Mouse (Mus musculus) layer of hippocampus, adult 18-20 months (tissue): ENCODE results near the gene Zfp523. TPM values are rescaled to one million over a fixed set of nuclear protein-coding genes. Genes with fewer than 3 reads are reported as not detected.

Experiments used
- DNase-seq, 2 experiments: peaks; one replicate each; pipeline ENCODE4 v3.0.0; 2022; ENCODE audit warnings: low spot score in 2 of 2
- total RNA-seq, 2 experiments: library from RNA; stranded (reverse); gene quantifications; 2 replicates each; pipeline ENCODE4 v1.2.3; 2021

Gene Zfp523
- total RNA-seq, 2 experiments from 2014 or later, result 107 to 109 TPM

- no peak for DNase-seq
Measured at GRCm38 (mm10) chr17:28154970-28155369, 22.0 kb upstream of the Zfp523 start.

DNA sequence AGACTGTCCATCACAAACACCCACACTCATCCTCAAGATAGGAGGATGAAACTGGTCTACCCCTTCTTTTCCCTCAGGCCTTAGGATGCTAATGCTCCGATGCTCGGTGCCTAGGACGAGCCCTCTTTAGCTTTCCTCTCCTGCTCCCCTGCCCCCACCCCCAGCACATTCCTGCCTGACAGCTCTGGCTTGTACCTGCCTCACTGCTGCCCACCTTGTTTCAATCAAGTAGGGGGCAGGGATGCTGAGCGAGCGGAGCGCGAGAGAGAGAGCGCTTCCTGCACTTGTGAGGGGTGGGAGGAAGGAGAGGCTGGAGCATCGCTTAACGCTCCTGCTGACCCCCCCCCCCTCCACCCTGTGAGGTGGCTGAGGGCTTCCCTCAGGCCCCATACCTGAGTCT lies 16.6 kb upstream of the Zfp523 start:
- DNase-seq, result no peak

DNA sequence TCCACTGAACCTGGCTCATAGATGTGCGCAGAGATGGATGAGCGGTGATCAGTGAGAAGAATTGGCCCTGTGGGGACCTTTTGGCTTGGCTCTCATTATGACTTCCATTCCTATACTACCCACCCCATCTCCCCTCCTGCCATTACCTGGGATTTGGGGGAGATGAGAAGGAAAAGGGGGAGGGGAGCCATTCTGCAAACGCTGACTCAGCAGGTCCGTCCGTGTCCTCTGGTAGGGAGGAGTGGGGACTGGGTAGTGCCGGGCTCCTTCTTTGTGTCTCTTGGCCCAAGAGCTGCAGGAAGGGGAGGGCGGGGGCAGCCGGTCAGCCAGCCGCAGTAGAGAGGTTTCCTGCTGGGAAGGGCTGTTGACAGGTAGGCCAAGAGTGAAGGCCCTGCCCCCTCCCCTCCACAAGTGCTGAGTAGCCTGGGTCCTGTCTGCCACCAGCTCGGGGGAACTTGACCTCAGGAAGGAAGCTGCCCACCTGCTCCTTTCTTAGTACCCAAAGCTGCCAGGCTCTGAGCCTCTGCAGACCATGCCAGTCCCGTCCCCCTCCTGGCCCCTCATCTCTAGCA lies 15.5 kb upstream of the Zfp523 start:
- DNase-seq, result no peak

GRCm38 (mm10) chr17:28163666-28164065 lies 13.3 kb upstream of the Zfp523 start:
- DNase-seq, result peak; percentile 67 to 78

- peak in 1 of 2 experiments; percentile 68 for DNase-seq
Measured at GRCm38 (mm10) chr17:28170460-28171305, 6.2 kb upstream of the Zfp523 start.

DNA sequence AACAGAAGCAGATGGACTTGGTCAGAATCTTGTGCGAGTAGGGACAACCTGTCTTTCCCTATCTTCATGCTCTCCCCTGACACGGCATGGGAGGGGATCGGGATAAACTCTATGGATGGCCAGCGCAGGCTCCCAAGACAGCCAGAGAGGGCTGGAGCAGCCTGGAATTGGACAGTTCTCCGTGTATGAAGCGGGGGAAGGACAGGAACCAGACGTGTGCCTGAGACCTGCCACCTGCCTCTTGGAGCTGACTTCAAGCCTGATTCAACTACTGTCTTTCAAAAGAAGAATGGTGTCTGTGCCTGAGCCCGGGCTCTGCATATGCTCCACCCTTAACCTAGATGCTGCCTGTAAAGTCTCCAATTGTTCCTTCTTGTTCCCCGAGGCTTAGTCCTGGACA lies 4.2 kb upstream of the Zfp523 start:
- DNase-seq, result no peak

DNA sequence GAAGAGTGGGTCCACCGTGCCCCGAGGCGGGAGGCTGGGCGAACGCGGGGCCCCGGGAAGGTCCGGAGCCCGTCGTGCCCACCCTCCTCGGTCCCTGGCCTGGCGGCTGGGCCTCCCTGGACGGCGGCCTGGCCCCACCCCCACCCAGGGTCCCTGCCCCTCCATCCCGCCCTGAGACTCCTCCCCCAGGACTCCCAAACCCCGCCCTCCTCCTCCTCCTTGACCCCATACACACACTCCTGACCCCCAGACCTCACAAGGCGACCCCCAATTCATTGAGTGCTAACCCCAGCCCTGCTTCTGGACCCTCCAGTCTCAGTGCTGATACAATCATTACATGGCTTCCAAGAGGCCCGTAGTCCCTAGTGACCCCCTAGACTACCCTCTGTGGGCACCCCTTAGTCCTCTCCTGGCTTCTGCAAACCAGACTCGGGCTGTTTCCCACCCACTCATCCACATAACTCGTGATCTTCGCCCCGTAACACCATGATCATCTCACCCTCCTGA lies 664 bp downstream of the Zfp523 start:
- no peak for DNase-seq

DNA sequence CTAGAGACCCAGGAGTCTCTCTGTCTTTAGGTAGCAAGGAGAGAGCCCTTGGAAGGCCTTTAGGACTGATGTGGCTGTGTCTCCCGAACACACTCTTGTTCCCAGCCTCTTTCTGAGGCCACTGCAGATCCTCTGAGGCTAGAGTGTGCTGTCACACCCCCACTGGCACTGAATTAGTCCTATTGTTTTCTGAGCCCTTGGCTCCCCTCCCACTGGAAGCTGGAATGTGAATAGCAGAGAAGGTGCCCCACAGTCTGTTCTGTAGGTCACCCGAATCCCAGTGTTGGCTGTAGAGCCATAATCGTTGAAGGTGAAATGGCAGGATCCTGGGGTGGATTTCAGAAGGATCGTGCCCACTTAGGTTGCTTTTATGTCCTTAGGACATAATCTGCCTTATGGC lies 3.4 kb downstream of the Zfp523 start:
- DNase-seq, result no peak

DNA sequence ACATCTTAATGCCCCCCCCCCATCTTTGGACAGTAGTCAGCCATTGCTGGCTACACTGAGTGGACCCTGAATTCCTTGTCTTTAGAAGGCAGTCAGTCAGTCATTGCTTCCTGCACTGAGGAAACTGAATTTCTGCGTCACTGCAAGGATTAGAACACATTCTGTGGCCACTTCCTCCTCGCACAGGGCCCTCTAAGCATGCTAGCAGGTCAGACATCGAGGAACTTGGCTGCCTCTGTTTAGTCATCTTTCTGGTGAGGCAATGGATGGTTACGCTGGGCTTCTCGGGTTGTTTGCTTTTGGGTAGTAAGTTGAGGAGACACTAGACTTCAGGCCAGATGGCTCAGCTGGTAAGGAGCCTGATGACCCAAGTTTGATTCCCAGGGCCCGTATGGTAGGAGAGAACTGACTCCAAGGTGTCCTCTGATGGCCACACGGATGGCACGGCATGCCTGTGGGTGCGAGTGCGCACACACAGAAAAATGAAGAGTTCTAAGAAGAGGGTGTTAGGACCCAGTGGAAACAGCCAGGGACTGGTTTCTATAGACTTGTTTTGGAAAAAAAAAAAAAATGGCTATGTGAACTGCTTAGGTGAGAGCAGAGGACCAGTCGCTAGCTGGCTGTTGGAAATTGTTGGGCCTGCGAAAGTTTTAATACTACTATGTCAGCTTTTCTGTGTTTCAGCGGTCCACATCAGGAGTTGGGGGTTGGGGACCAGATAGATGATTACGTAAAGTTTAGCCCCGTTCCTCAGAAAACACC lies 4.0 kb downstream of the Zfp523 start:
- no peak for DNase-seq

DNA sequence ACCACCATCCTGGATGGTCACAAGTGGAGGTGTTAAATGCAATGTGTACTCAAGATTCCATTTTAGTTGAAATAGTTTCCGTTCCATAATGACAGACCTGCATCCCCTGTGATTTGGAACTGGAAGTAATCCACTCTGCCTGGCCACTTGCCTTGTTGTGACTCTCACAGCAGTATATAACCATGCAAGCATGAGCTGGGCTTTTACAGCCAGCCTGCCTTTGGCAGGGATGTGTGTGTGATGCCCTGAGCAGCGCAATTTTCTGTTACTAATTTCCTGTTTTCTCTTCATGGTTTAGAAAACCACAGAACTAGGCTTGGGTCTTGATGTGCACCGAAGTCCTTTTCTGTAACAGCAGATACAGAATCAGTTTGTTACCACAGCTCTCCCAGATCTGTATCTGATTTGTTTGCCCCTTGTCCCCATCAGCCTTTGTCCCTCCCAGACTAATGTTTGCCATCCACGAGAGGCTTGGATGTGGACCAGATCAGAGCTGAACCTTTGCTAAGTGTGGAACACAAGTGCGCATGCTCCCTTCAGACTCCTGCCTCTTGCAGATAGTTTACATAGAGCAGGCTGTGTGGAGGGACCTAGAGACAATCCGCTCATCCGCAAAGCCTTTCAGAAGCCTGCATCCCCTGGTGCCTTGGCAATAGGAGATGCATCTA lies 8.2 kb downstream of the Zfp523 start:
- no peak for DNase-seq

GRCm38 (mm10) chr17:28188313-28188712 lies 11.4 kb downstream of the Zfp523 start:
- DNase-seq, result no peak

- DNase-seq, result no peak
Measured at GRCm38 (mm10) chr17:28192754-28193153, 15.8 kb downstream of the Zfp523 start.

DNA sequence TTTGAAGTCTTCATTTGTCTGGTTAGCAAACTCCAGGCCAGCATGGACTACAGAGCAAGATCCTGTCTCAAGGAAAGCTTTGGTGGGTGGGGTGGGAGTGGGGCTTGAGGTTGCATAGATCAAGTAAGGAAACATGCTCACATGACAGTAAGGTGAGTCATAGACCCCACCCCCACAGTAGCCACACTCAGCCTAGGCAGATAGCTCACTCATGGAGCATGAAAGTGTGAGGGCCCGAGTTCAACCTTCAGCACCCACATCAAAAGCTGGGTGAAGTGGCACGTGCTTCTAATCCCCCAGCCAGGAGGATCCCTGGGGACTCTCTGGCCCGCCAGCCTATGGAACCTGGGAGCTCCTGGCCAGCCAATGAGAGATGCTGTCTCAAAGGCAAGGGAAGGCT lies 16.6 kb downstream of the Zfp523 start:
- no peak for DNase-seq

DNA sequence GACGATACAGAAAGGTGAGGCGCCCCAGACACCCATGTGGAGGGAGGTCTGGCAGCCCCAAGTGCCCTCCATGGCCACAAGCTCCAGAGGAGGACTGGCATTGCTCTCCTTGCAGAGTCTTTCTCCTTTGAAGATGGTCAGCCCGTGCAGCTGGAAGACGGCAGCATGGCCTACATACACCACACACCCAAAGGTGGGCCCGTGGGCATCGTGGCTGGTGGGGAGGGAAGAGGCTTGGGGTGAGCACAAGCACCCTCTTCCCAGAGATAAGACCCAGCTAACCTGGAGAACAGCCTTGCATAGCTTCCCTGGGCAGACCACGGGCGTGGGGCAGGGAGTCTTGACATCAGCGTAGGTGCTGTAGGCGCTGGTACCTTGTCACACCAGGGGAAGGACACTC lies 18.1 kb downstream of the Zfp523 start:
- DNase-seq, result no peak

- DNase-seq, result no peak
Measured at GRCm38 (mm10) chr17:28197646-28198045, 20.7 kb downstream of the Zfp523 start.

- DNase-seq, result no peak
Measured at GRCm38 (mm10) chr17:28201982-28202381, 25.1 kb downstream of the Zfp523 start.

- peak in 1 of 2 experiments; percentile 39 for DNase-seq
Measured at GRCm38 (mm10) chr17:28204052-28204720, 27.3 kb downstream of the Zfp523 start.

GRCm38 (mm10) chr17:28205443-28205842 lies 28.5 kb downstream of the Zfp523 start:
- DNase-seq, result no peak

DNA sequence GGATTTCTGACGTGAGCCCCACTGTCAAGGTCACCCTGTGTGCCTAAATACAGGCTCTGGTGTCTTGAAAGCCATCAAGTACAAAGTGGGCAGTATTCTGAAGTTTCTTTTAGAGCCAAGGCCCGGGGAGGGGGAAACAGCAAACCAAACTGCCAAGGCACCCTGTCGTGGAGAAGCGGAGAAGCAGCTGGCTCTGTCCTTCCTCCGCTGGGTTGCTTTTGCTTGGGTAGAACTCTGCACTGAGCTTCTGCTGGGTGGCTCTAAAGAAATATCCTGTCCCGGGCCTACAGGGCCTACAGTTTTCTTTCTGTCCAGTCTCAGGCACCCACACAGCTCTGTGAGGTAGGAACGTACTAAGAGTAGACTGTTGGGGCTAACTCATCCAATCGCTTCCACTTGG lies 30.2 kb downstream of the Zfp523 start:
- no peak for DNase-seq

GRCm38 (mm10) chr17:28207591-28208313 lies 30.8 kb downstream of the Zfp523 start, which contains the start of gene Def6:
Gene Def6, plus strand, starts transcription at chr17:28207778.
- DNase-seq, result peak in 1 of 2 experiments; percentile 39
